Mouse (Mus musculus) G1E (cell line): ENCODE measurements around the gene Son. TPM values are rescaled to one million over a fixed set of nuclear protein-coding genes. Genes with fewer than 3 reads are reported as not detected.

ENCODE experiments used
- ATAC-seq: 2 replicates; pipeline ENCODE4 v1.8.0; 2016; ENCODE audit warnings: mild to moderate bottlenecking; ENCODE audit not compliant: insufficient number of reproducible peaks, poor library complexity, low FRiP score, severe bottlenecking; ENCODE audit errors: extremely low read depth
- DNase-seq: peaks from one replicate; pipeline ENCODE4 v3.0.0; 2012; ENCODE audit warnings: low spot score
- H3K27me3 ChIP-seq: 2 replicates; pipeline ENCODE4 v1.6.1; 2012; ENCODE audit warnings: mild to moderate bottlenecking, low read length, inconsistent platforms; ENCODE audit not compliant: insufficient read depth
- H3K36me3 ChIP-seq: replicated peaks from 2 replicates; pipeline ENCODE3; 2012; ENCODE audit warnings: mild to moderate bottlenecking, inconsistent platforms
- H3K4me1 ChIP-seq: 2 replicates; pipeline ENCODE4 v1.6.1; 2012; ENCODE audit warnings: low read depth, low read length, inconsistent platforms, mixed read lengths; ENCODE audit not compliant: insufficient read depth
- H3K4me3 ChIP-seq: 2 replicates; pipeline ENCODE4 v1.5.1; 2012; ENCODE audit warnings: low read depth, mild to moderate bottlenecking, inconsistent platforms, low read length, moderate library complexity, mixed read lengths
- H3K9me3 ChIP-seq: replicated peaks from 2 replicates; pipeline ENCODE4 v1.6.1; 2012; ENCODE audit warnings: inconsistent platforms
- CTCF ChIP-seq: IDR thresholded peaks from 2 replicates; pipeline ENCODE4 v1.5.1; 2012; ENCODE audit warnings: low read depth, low read length, inconsistent platforms, mixed read lengths
- GATA1 ChIP-seq: IDR thresholded peaks from 2 replicates; pipeline ENCODE4 v1.6.1; 2012; ENCODE audit warnings: borderline replicate concordance, low read length, inconsistent platforms, mixed read lengths
- GATA2 ChIP-seq: IDR thresholded peaks from 2 replicates; pipeline ENCODE4 v1.6.1; 2012; ENCODE audit warnings: low read depth, low read length, inconsistent platforms, borderline replicate concordance
- POLR2AphosphoS5 ChIP-seq: IDR thresholded peaks from 2 replicates; pipeline ENCODE4 v1.6.1; 2012; ENCODE audit warnings: low read depth, low read length, inconsistent platforms; ENCODE audit not compliant: insufficient replicate concordance
- TAL1 ChIP-seq: conservative IDR thresholded peaks from 2 replicates; pipeline ENCODE4 v1.6.1; 2012; ENCODE audit warnings: low read depth, low read length, inconsistent platforms, mixed read lengths
- polyA plus RNA-seq: library from polyadenylated mRNA; stranded (reverse); fragments of >175 nt; gene quantifications from 2 replicates; pipeline ENCODE4 v1.2.3, GENCODE M21; 2012
- total RNA-seq, 2 experiments: library from RNA; stranded (forward) in 1 of 2; stranded (reverse) in 1 of 2; fragments of 200-1000 nt in 1 of 2; fragments of >200 nt in 1 of 2; fragmentation: Nextera tagmentation in 1 of 2; gene quantifications; 2 replicates each; pipeline ENCODE4 v1.2.3; 2014 to 2017

Gene Son
- total and polyA plus RNA-seq, 3 experiments = 43.9 to 573 (median 264) TPM

- no peaks in the 10 kb centered on the region for H3K27me3 ChIP-seq
- H3K9me3 ChIP-seq = no peaks in the 10 kb centered on the region
- TF ChIP-seq TAL1 = no peak
- no peak for TF ChIP-seq CTCF
- TF ChIP-seq GATA2 = no peak
- no peak for TF ChIP-seq POLR2AphosphoS5
- TF ChIP-seq GATA1 = no peak
- H3K4me3 ChIP-seq = no peak overlapping the region
- H3K36me3 ChIP-seq = peaks cover 79% of the 10 kb centered on the region
- peaks cover 2% of the 10 kb centered on the region; the same call in 1 of the 2 replicates for H3K4me1 ChIP-seq
- ATAC-seq = no peak
- DNase-seq = no peak
These were observed 55.5 kb downstream of the Son start for GRCm38 (mm10) chr16:91702771-91703188.

DNA sequence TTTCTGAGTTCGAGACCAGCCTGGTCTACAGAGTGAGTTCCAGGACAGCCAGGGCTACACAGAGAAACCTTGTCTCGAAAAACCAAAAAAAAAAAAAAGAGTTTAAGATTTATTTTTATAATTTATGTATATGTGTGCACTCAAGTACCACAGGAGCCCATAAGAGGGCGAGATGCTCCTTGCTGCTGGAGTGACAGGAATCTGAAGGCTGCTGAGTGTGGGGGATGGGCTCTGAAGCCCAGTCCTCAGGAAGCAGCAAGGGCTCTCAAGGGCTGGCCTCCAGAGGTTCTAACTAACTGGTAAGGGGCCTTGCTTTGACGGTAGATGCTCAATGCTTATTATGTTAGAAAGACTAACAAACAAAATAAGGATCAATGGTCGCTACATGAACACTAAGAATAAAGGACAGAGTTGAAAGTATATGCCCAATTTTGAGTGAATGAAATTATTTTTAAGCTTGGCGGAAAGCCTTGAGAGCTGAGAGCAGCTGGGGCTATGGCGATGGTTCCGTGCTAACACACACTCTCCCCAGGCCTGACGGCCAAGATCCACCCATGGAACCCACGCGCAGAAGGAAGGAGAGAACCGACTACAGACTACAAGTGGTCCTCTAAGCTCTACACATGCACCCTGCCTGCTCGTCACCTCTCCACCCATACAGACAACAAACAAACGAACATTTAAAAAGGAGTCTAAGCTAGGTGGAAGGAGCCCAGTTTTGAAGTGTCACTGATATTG is 57.5 kb downstream of the Son start:
- Histone ChIP-seq H3K4me1 (peaks cover 2% of the 10 kb centered on the region; the same call in 1 of the 2 replicates), H3K4me3 (no peak overlapping the region), H3K36me3 (peaks cover 78% of the 10 kb centered on the region), H3K27me3 (no peaks in the 10 kb centered on the region), H3K9me3 (no peaks in the 10 kb centered on the region)
- DNase-seq = no peak
- TF ChIP-seq TAL1 = no peak
- TF ChIP-seq GATA1 = no peak
- TF ChIP-seq CTCF = no peak
- no peak for TF ChIP-seq POLR2AphosphoS5
- TF ChIP-seq GATA2 = no peak
- no peak for ATAC-seq

DNA sequence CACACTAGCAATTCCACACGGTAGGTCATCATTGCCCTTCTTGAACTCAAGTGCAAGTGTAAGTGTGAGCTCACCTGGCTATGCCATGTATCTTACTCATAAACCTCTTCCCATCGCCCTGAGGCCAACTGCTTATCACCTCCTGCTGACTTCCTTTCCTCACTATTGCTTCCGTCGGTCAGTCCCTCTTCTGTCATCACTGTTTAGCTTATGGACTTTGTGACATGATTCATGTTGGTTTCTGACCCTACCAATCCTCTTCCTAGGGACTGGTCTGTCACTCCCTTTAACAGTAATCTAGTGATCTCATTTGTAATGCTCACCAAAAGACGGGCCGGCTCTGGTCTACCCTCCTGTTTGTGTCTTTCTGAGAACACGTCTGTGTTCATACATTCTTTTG is 62.9 kb downstream of the Son start:
- no peak for TF ChIP-seq CTCF
- TF ChIP-seq GATA1 = no peak
- peaks cover 83% of the 10 kb centered on the region for H3K36me3 ChIP-seq
- H3K27me3 ChIP-seq = no peaks in the 10 kb centered on the region
- ATAC-seq (no peak), DNase-seq (no peak)
- peaks cover 2% of the 10 kb centered on the region; the same call in 1 of the 2 replicates for H3K9me3 ChIP-seq
- no peak overlapping the region for H3K4me3 ChIP-seq
- peaks cover 3% of the 10 kb centered on the region; the same call in 1 of the 2 replicates for H3K4me1 ChIP-seq

DNA sequence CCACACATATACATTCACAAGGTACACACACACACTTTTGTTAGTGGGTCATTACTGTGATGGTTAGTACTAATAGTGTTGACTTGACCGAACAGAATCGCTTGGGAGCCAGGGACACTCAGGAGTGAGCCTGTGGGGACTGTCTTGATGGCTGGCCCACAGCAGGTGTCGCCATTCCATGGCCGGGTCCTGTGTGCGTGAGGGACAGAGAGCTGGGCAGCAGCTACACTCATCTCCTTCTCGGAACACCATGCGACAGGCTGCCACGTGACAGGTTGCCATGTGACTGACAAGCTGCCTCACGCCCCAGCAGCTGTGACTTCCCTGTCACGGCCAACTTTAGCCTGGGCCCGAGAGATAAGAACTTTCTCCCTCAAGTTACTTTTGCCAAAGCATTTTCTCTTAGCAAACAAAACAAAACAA is 69.6 kb downstream of the Son start:
- H3K4me3 ChIP-seq = peak overlapping the region; percentile 66; the same call in 1 of the 2 replicates
- DNase-seq (peak; percentile 76), ATAC-seq (peak; percentile 97)
- peaks cover 48% of the 10 kb centered on the region for H3K4me1 ChIP-seq
- H3K27me3 ChIP-seq = no peaks in the 10 kb centered on the region
- H3K36me3 ChIP-seq = peaks cover 80% of the 10 kb centered on the region
- no peaks in the 10 kb centered on the region for H3K9me3 ChIP-seq
- no peak for TF ChIP-seq POLR2AphosphoS5
- TF ChIP-seq TAL1 = peak; percentile 90
- TF ChIP-seq GATA2 = no peak

GRCm38 (mm10) chr16:91717399-91717798 is 70.1 kb downstream of the Son start:
- H3K4me3 ChIP-seq = peak overlapping the region; percentile 49; the same call in 1 of the 2 replicates
- no peaks in the 10 kb centered on the region for H3K27me3 ChIP-seq
- peaks cover 48% of the 10 kb centered on the region for H3K4me1 ChIP-seq
- no peak for DNase-seq
- H3K36me3 ChIP-seq = peaks cover 77% of the 10 kb centered on the region
- peak; percentile 43 for ATAC-seq
- no peaks in the 10 kb centered on the region for H3K9me3 ChIP-seq
- no peak for TF ChIP-seq GATA2
- TF ChIP-seq GATA1 = no peak
- TF ChIP-seq TAL1 = no peak
- TF ChIP-seq CTCF = no peak
- no peak for TF ChIP-seq POLR2AphosphoS5

GRCm38 (mm10) chr16:91724247-91724646 is 76.9 kb downstream of the Son start:
- Histone ChIP-seq H3K36me3 (peaks cover 72% of the 10 kb centered on the region), H3K4me3 (no peak overlapping the region), H3K4me1 (peaks cover 59% of the 10 kb centered on the region), H3K27me3 (no peaks in the 10 kb centered on the region), H3K9me3 (no peaks in the 10 kb centered on the region)
- DNase-seq (no peak), ATAC-seq (no peak)
- TF ChIP-seq CTCF = peak; percentile 50; the same call in 1 of the 2 replicates
- TF ChIP-seq GATA2 = no peak

DNA sequence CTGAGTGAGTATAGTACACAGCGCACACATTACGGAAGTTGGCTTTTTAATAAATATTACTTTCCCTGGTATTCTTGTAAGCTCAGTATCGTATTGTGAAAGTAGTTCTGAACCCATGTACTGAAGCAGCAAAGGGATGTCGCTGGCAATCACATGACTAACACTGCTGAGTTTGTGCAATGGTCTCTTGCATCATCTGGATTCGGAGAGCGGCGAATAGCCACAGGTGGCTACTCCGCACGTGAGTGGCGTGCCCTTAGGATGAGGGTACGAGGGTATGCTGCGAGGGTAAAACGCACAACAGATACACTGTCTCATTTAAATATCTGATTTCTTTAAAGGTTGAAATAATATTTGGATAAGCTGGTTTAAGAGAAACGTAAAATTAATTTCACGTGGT is 80.1 kb downstream of the Son start:
- H3K4me1 ChIP-seq = peaks cover 59% of the 10 kb centered on the region
- no peak for ATAC-seq
- no peak for TF ChIP-seq POLR2AphosphoS5
- DNase-seq = no peak
- peak overlapping the region; percentile 84 for H3K4me3 ChIP-seq
- peaks cover 15% of the 10 kb centered on the region for H3K27me3 ChIP-seq
- peaks cover 44% of the 10 kb centered on the region for H3K36me3 ChIP-seq
- H3K9me3 ChIP-seq = no peaks in the 10 kb centered on the region
